Mouse (Mus musculus): ENCODE data around the gene Atp2b2. TPM values are rescaled to one million over a fixed set of nuclear protein-coding genes. Genes with fewer than 3 reads are reported as not detected.

The Atp2b2 gene
- polyA plus RNA-seq, 1 experiment from 2014 or later: 13.5 TPM

DNA sequence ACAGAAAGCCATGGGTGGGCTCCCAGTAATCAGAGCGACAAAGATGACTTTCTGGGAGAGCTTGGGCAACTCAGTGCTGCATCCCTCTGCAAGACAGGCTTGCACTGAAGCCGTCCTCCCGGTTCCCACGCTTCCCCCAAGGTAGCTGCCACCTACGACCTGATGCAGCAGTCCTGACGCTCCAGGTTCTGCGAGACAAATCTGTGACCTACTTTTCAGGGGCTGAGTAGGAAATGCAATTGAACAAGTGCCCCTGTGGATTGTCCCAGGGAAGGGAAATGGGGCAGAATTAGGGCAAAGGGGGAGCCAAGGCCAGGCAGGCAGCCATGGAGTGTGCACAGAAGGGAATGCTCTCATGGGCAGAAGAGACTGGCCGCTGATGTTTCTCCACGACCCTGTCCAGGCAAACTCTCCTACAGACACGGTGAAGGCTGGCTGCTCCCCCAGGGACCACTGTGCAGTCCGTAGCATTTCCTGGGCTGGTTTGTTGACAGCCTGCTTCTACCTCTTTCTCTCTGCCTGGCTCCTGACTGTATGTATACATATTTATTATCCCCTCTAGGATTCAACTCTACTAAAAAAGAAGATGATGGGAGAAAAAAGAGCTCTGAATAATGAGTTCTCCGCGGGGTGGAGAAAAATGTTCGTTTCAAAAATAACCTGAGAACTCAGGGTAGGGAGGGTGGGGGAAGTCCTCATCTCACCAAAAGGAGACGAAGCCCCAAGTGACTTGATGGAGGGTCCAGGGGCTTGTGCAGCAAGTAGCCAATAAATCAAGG lies 15.8 kb upstream of the Atp2b2 start:
- H3K27ac ChIP-seq: no peak overlapping the region
- H3K4me1 ChIP-seq (replicated peaks): 0 out of 2 replicates have a peak, but pooled peaks cover 3% of the 10 kb centered on the region
- no peaks in the 10 kb centered on the region for H3K27me3 ChIP-seq
- H3K9me3 ChIP-seq: no peaks in the 10 kb centered on the region
- WGBS: 75% methylated on average over 15 of the region's 15 CpGs
- no peak overlapping the region for H3K9ac ChIP-seq (replicated peaks)
- ATAC-seq: no peak
- H3K4me2 ChIP-seq (replicated peaks): no peak overlapping the region
- no peak overlapping the region for H3K4me3 ChIP-seq (replicated peaks)
- H3K36me3 ChIP-seq: no peaks in the 10 kb centered on the region

GRCm38 (mm10) chr6:114055311-114055710 lies 12.9 kb upstream of the Atp2b2 start:
- ATAC-seq: no peak
- Histone ChIP-seq H3K4me2 (replicated peaks) (no peak overlapping the region), H3K9ac (replicated peaks) (no peak overlapping the region), H3K36me3 (no peaks in the 10 kb centered on the region), H3K27me3 (no peaks in the 10 kb centered on the region), H3K9me3 (no peaks in the 10 kb centered on the region), H3K27ac (no peak overlapping the region), H3K4me3 (replicated peaks) (no peak overlapping the region), H3K4me1 (replicated peaks) (0 out of 2 replicates have a peak, but pooled peaks cover 3% of the 10 kb centered on the region)
- WGBS: 86% methylated on average over 7 of the region's 7 CpGs

GRCm38 (mm10) chr6:114044962-114045361 lies 2.5 kb upstream of the Atp2b2 start:
- H3K9me3 ChIP-seq: no peaks in the 10 kb centered on the region
- peaks cover 41% of the 10 kb centered on the region for H3K27me3 ChIP-seq
- H3K4me3 ChIP-seq (replicated peaks): no peak overlapping the region
- 85% methylated on average over 8 of the region's 8 CpGs for WGBS
- no peak overlapping the region for H3K9ac ChIP-seq (replicated peaks)
- no peak overlapping the region for H3K4me2 ChIP-seq (replicated peaks)
- no peaks in the 10 kb centered on the region for H3K36me3 ChIP-seq
- no peak for ATAC-seq
- H3K4me1 ChIP-seq (replicated peaks): peaks cover 7% of the 10 kb centered on the region
- H3K27ac ChIP-seq: no peak overlapping the region

- H3K27ac ChIP-seq: no peak overlapping the region
- H3K4me1 ChIP-seq (replicated peaks): peaks cover 7% of the 10 kb centered on the region
- WGBS: 94% methylated on average over 7 of the region's 7 CpGs
- no peaks in the 10 kb centered on the region for H3K36me3 ChIP-seq
- H3K9ac ChIP-seq (replicated peaks): no peak overlapping the region
- no peak for ATAC-seq
- no peak overlapping the region for H3K4me2 ChIP-seq (replicated peaks)
- H3K9me3 ChIP-seq: no peaks in the 10 kb centered on the region
- H3K27me3 ChIP-seq: peaks cover 45% of the 10 kb centered on the region
- H3K4me3 ChIP-seq (replicated peaks): no peak overlapping the region
Measured at GRCm38 (mm10) chr6:114042836-114043235, 423 bp upstream of the Atp2b2 start.

DNA sequence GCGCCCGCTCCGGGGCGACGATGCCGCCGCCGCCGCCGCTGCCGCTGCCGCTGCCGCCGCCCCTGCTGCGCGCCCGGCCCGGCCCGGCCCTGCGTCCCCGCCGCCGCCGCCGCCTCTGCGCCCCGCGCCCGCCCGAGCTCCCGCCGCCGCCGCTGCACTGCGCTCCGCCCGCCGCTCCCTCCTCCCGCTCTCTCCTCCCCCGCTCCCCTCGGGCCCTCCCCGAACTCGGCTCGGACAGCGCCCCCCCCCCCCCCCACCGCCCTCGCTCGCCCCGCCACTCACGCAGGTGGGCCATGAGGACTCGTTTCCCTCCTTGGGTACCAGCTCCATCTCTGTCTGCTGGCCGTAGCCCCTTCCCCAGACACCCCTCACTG lies 515 bp downstream of the Atp2b2 start:
- WGBS: 2% methylated on average over 5 of the region's 52 CpGs
- peaks cover 7% of the 10 kb centered on the region for H3K4me1 ChIP-seq (replicated peaks)
- ATAC-seq: peak; percentile 19

DNA sequence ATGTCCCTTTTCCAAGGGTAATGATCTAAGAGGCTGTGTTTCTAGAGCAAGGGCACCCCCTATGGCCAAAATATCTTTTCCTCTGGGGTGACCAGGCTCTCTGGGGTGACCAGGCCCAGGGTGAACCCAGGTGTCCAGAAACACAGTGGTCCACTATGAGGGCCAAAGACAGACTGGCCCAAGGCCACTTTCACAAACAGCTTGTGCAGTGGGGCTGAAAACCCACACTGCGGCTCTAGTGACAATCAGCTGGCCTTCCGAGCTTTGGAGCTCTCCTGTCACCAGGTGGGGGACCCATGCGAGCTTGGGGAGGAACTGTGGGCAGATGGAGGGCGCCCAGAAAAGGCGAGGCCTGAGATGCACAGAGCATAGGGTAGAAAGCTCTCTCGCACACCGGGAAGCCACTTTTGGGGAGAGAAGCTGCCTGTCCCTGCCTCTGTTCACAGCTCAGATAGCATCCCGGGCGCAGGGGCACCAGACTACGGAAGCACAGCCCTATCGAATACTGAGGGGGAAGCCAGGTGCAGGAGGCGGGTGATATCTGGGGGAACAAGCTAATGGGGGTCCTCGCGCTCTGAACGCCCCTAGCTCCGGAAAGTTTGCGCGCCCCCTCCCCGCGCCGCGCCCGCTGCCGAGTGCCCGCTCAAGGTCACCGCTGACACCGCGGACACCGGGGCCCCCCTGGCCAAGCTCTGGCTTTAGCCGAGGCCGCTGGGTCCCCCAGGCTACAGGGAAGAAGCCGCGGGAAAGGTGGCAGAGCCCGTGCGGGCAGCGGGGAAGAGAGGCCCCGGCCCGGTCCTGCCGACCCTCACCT lies 1.1 kb downstream of the Atp2b2 start:
- Histone ChIP-seq H3K4me3 (replicated peaks) (peak overlapping the region; percentile 59), H3K27me3 (peaks cover 45% of the 10 kb centered on the region), H3K27ac (no peak overlapping the region), H3K9me3 (no peaks in the 10 kb centered on the region), H3K4me1 (replicated peaks) (peaks cover 7% of the 10 kb centered on the region), H3K9ac (replicated peaks) (peak overlapping the region; percentile 77), H3K36me3 (no peaks in the 10 kb centered on the region), H3K4me2 (replicated peaks) (peak overlapping the region; percentile 89)
- ATAC-seq: peak; percentile 41; the same call in 1 of the 2 replicates
- WGBS: 1% methylated on average over 39 of the region's 39 CpGs

More for the DNA sequence above, 515 bp downstream of the Atp2b2 start:
- H3K4me2 ChIP-seq (replicated peaks): peak overlapping the region; percentile 89
- no peaks in the 10 kb centered on the region for H3K36me3 ChIP-seq
- H3K9ac ChIP-seq (replicated peaks): peak overlapping the region; percentile 77
- H3K27ac ChIP-seq: no peak overlapping the region
- H3K27me3 ChIP-seq: peaks cover 45% of the 10 kb centered on the region
- H3K4me3 ChIP-seq (replicated peaks): peak overlapping the region; percentile 59
- H3K9me3 ChIP-seq: no peaks in the 10 kb centered on the region

DNA sequence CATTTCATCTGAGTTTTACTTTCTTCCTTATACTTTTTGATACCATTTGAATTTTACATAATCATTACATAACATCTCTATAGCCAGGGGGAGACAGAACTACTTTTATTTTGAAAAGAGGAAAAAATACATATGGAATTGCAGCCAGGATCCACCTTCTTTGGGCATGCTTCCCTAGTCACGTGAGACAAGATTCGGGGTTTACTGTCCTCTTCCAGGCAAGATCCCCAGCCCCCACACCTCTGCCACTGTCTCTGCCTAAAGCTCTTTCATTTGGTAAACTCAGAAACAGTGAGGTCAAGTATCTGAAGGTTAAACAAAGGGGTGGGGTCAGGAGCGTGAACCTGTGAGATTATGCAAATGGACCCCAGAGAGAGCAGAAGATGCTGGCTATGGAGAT lies 6.7 kb downstream of the Atp2b2 start:
- H3K27me3 ChIP-seq: peaks cover 12% of the 10 kb centered on the region
- no peak overlapping the region for H3K4me2 ChIP-seq (replicated peaks)
- 43% methylated on average over 3 of the region's 3 CpGs for WGBS
- no peak overlapping the region for H3K9ac ChIP-seq (replicated peaks)
- H3K27ac ChIP-seq: no peak overlapping the region
- H3K36me3 ChIP-seq: no peaks in the 10 kb centered on the region
- no peak for ATAC-seq
- H3K9me3 ChIP-seq: no peaks in the 10 kb centered on the region
- H3K4me1 ChIP-seq (replicated peaks): no peaks in the 10 kb centered on the region
- no peak overlapping the region for H3K4me3 ChIP-seq (replicated peaks)

DNA sequence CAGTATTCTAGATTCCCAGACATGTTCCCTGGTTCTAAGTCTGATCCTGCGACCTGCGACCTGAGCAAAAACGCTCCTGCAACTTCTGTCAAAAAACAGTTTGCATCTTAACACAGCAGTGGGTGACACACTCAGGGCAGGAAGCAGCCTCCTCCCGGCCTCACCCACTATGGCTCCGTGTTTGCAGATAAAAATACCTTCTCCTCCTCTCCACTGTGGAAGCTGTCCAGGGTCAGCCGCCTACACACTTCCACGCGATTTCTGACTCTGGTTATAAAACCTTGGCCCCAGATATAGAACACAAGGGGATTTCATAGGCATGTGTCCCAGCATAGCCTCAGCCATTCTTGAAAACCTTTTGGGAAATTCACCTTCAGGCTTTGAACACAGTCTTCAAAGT lies 9.6 kb downstream of the Atp2b2 start:
- Histone ChIP-seq H3K9me3 (no peaks in the 10 kb centered on the region), H3K4me3 (replicated peaks) (no peak overlapping the region), H3K36me3 (no peaks in the 10 kb centered on the region), H3K4me2 (replicated peaks) (no peak overlapping the region), H3K4me1 (replicated peaks) (no peaks in the 10 kb centered on the region), H3K27me3 (no peaks in the 10 kb centered on the region), H3K27ac (no peak overlapping the region), H3K9ac (replicated peaks) (no peak overlapping the region)
- no peak for ATAC-seq
- 89% methylated on average over 8 of the region's 8 CpGs for WGBS

DNA sequence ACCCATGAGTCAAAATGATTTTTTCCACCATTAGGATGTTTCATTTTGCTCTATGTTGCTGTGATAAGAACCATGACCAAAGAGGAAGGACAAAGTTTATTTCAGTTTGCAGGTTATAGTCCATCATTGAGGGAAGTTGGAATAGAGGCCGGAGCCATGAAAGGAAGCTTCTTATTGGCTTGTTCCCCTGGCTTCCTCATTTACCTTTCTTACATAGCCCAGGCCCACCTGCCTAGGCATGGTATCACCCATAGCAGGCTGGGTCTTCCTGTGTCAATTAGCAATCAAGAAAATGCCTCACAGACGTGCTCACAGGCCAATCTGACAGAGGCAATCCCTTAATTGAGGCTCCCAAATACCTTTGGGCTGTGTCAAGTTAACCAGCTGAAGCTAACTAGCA lies 18.6 kb downstream of the Atp2b2 start:
- 63% methylated on average over 2 of the region's 2 CpGs for WGBS
- Histone ChIP-seq H3K27me3 (no peaks in the 10 kb centered on the region), H3K27ac (no peak overlapping the region), H3K9me3 (no peaks in the 10 kb centered on the region), H3K4me3 (replicated peaks) (no peak overlapping the region), H3K9ac (replicated peaks) (no peak overlapping the region), H3K36me3 (no peaks in the 10 kb centered on the region), H3K4me1 (replicated peaks) (no peaks in the 10 kb centered on the region), H3K4me2 (replicated peaks) (no peak overlapping the region)
- ATAC-seq: no peak

DNA sequence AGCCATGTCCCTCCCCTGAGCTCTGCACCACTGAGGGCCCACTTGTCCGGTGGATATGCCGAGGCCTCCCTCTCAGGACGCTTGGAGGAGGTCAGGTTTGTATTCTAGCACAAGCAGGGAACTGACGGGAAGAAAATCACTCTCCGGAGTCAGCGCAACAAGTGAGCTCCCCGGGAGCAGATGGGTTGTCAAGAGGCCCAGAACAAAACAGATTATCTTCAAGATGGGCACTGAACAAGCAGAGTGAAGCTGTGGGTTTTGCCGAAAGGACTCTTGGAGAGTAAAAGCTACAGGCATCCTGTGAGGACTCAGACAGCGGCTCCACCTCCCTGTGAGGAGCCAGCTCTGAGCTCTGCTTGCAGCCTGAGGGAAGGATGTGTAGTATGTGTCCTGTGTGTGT lies 20.3 kb downstream of the Atp2b2 start:
- no peak for ATAC-seq
- Histone ChIP-seq H3K9ac (replicated peaks) (no peak overlapping the region), H3K27ac (no peak overlapping the region), H3K4me1 (replicated peaks) (no peaks in the 10 kb centered on the region), H3K9me3 (no peaks in the 10 kb centered on the region), H3K4me3 (replicated peaks) (no peak overlapping the region), H3K27me3 (no peaks in the 10 kb centered on the region), H3K36me3 (no peaks in the 10 kb centered on the region), H3K4me2 (replicated peaks) (no peak overlapping the region)
- 73% methylated on average over 9 of the region's 9 CpGs for WGBS

- H3K36me3 ChIP-seq: no peaks in the 10 kb centered on the region
- H3K9ac ChIP-seq (replicated peaks): no peak overlapping the region
- H3K4me2 ChIP-seq (replicated peaks): no peak overlapping the region
- ATAC-seq: no peak
- no peaks in the 10 kb centered on the region for H3K9me3 ChIP-seq
- no peaks in the 10 kb centered on the region for H3K27me3 ChIP-seq
- H3K27ac ChIP-seq: no peak overlapping the region
- no peaks in the 10 kb centered on the region for H3K4me1 ChIP-seq (replicated peaks)
- H3K4me3 ChIP-seq (replicated peaks): no peak overlapping the region
- 74% methylated on average over 5 of the region's 5 CpGs for WGBS
Measured at GRCm38 (mm10) chr6:114013801-114014200, 28.6 kb downstream of the Atp2b2 start.

GRCm38 (mm10) chr6:114012834-114013233 lies 29.6 kb downstream of the Atp2b2 start:
- Histone ChIP-seq H3K9me3 (no peaks in the 10 kb centered on the region), H3K27ac (no peak overlapping the region), H3K36me3 (no peaks in the 10 kb centered on the region), H3K27me3 (no peaks in the 10 kb centered on the region), H3K4me3 (replicated peaks) (no peak overlapping the region), H3K9ac (replicated peaks) (no peak overlapping the region), H3K4me2 (replicated peaks) (no peak overlapping the region), H3K4me1 (replicated peaks) (no peaks in the 10 kb centered on the region)
- WGBS: 28% methylated on average over 9 of the region's 9 CpGs
- no peak for ATAC-seq
